Comparison of ENCODE assay signal across 8 mouse cellular contexts in genomic region chr1:88745256-88745655, GRCm38 (mm10). TPM values are rescaled to one million over a fixed set of nuclear protein-coding genes. Genes with fewer than 3 reads are reported as not detected.
DNase-seq lines count a peak whose midpoint lies in the region; ATAC-seq and TF ChIP-seq lines count a peak whose summit lies in the region.

No protein-coding gene starts in this region.

- H3K9ac ChIP-seq in forebrain, embryonic 14.5 days (ENCODE audit: low read length): no peak overlapping the region
- H3K9ac ChIP-seq in neural tube, embryonic 15.5 days (replicated peaks): no peak overlapping the region

- no peak overlapping the region for H3K4me2 ChIP-seq in forebrain, embryonic 14.5 days (ENCODE audit: low read length)
- no peak overlapping the region for H3K4me2 ChIP-seq in neural tube, embryonic 15.5 days

- no peaks in the 10 kb centered on the region for H3K4me1 ChIP-seq in forebrain, embryonic 14.5 days (ENCODE audit: control insufficient read depth, insufficient read depth, low read length)
- H3K4me1 ChIP-seq in lung, adult 2 months (ENCODE audit: control insufficient read depth, insufficient read depth, low read length): no peaks in the 10 kb centered on the region
- H3K4me1 ChIP-seq in neural tube, embryonic 15.5 days: no peaks in the 10 kb centered on the region

- ATAC-seq in cerebellum, adult (ENCODE audit: insufficient number of reproducible peaks, low FRiP score, low TSS enrichment): peak; percentile 70; the same call in 1 of the 2 replicates
- peak; percentile 78 for ATAC-seq in forebrain, embryonic 14.5 days
- peak; percentile 80 for ATAC-seq in neural tube, embryonic 15.5 days (ENCODE audit: low FRiP score)

- TF ChIP-seq POLR2A in lung, adult 2 months (IDR thresholded peaks at IDR 0.05; ENCODE audit: borderline replicate concordance, extremely low read depth, low read depth, low read length): no peak

- no peak overlapping the region for H3K27ac ChIP-seq in forebrain, embryonic 14.5 days (ENCODE audit: low read depth, low read length)
- H3K27ac ChIP-seq in neural tube, embryonic 15.5 days (replicated peaks): no peak overlapping the region

- peak; percentile 91 for DNase-seq in ES-CJ7 (ENCODE audit: low read depth, low spot score)
- peak; percentile 95 for DNase-seq in forebrain, embryonic 14.5 days (ENCODE audit: low spot score)
- peak; percentile 41 for DNase-seq in heart, postnatal 25 days (ENCODE audit: low spot score)
- DNase-seq in large intestine, adult 2 months (ENCODE audit: low read depth, low spot score): peak; percentile 52
- DNase-seq in lung, adult 2 months: peak; percentile 59
- DNase-seq in testis, postnatal 14 days (ENCODE audit: low spot score): peak; percentile 59

- no peaks in the 10 kb centered on the region for H3K9me3 ChIP-seq in forebrain, embryonic 14.5 days (replicated peaks; ENCODE audit: control insufficient read depth, low read length)
- no peaks in the 10 kb centered on the region for H3K9me3 ChIP-seq in neural tube, embryonic 15.5 days (replicated peaks)

- H3K4me3 ChIP-seq in forebrain, embryonic 14.5 days (ENCODE audit: low read depth, low read length): no peak overlapping the region
- H3K4me3 ChIP-seq in lung, adult 2 months (replicated peaks; ENCODE audit: extremely low read depth, low read depth, low read length): no peak overlapping the region
- no peak overlapping the region for H3K4me3 ChIP-seq in neural tube, embryonic 15.5 days (replicated peaks)

- TF ChIP-seq CTCF in lung, adult 2 months (IDR thresholded peaks at IDR 0.05; ENCODE audit: insufficient read depth, low read length): peak; percentile 90

- 7% methylated on average over 8 of the region's 8 CpGs for WGBS in forebrain, embryonic 14.5 days
- WGBS in large intestine, adult 2 months: 2% methylated on average over 8 of the region's 8 CpGs
- WGBS in lung, adult 2 months: 2% methylated on average over 8 of the region's 8 CpGs
- 4% methylated on average over 8 of the region's 8 CpGs for WGBS in neural tube, embryonic 15.5 days

- H3K27me3 ChIP-seq in forebrain, embryonic 14.5 days (replicated peaks; ENCODE audit: control insufficient read depth, insufficient read depth, low read length): no peaks in the 10 kb centered on the region
- H3K27me3 ChIP-seq in neural tube, embryonic 15.5 days (replicated peaks): no peaks in the 10 kb centered on the region

- intact Hi-C loops in heart, postnatal 25 days (cut with DNase I): loop anchor here (1.0 to 5.0 kb wide), 2 partner anchors 327 to 448 kb away; partner anchors contain the start of gene Sh3bp4

- no peaks in the 10 kb centered on the region for H3K36me3 ChIP-seq in forebrain, embryonic 14.5 days (ENCODE audit: control insufficient read depth, insufficient read depth, low read length)
- no peaks in the 10 kb centered on the region for H3K36me3 ChIP-seq in neural tube, embryonic 15.5 days

RNA-seq across cellular contexts. Expression of gene Arl4c, which starts 43.2 kb away (rescaled TPM):
- 16.3 and 17.4 TPM in 2 replicates for polyA plus RNA-seq in forebrain, embryonic 14.5 days (2014; fragmentation: Nextera tagmentation; extraction: Ambion mirVana)
- total RNA-seq in heart, postnatal 25 days (2021): 1 to 10 TPM; 6.4 to 6.9 TPM
- 2.0 and 3.1 TPM in 2 replicates for polyA plus RNA-seq in large intestine, adult 2 months (2012; rRNA removed)
- polyA plus RNA-seq in lung, adult 2 months (2012; rRNA removed): 17.6 and 22.1 TPM in 2 replicates
- 38.1 and 43.5 TPM in 2 replicates for polyA plus RNA-seq in neural tube, embryonic 15.5 days (2015; fragmentation: Nextera tagmentation; extraction: Ambion mirVana)

Comparison
In these comparisons a context has a peak if more than half of its experiments do, and no peak if none do; other contexts are left out.
1. DNase-seq: peak in every context shown above with its lines; median percentile 95 in forebrain, embryonic 14.5 days; 91 in ES-CJ7; 59 in lung, adult 2 months; 59 in testis, postnatal 14 days; 52 in large intestine, adult 2 months; 41 in heart, postnatal 25 days.